Mouse (Mus musculus): ENCODE measurements around the gene Pah. TPM values are rescaled to one million over a fixed set of nuclear protein-coding genes. Genes with fewer than 3 reads are reported as not detected.

The Pah gene
- 0.13 TPM in 1 of 2 replicates, not detected in the other for polyA plus RNA-seq (2012; rRNA removed; ENCODE audit: low replicate concordance)

GRCm38 (mm10) chr10:87521646-87522045 lies at the start of gene Pah:
Pah (plus strand) TSS chr10:87521795.

GRCm38 (mm10) chr10:87493576-87493975 lies 28.0 kb upstream of the Pah start, which contains the start of gene Ascl1:
Ascl1 (minus strand) TSS chr10:87493660.

Other genes with a start within 250 kb of the Pah start
- gene Ascl1, start 28.1 kb upstream of the Pah start, polyA plus RNA-seq (2012; rRNA removed; ENCODE audit: low replicate concordance): 0.75 and 1.3 TPM in 2 replicates

Data from subcutaneous adipose tissue, adult 2 months (tissue).